Mouse (Mus musculus): ENCODE results near the gene Slc45a3. TPM values are rescaled to one million over a fixed set of nuclear protein-coding genes. Genes with fewer than 3 reads are reported as not detected.

Gene Slc45a3
- polyA plus RNA-seq, 1 experiment from 2014 or later = 2.6 TPM

GRCm38 (mm10) chr1:132010632-132011501, 48.1 kb downstream of the Slc45a3 start:
- 56% methylated on average over 17 of the region's 17 CpGs for WGBS (ENCODE audit: insufficient replicate concordance)
- peaks cover 56% of the 10 kb centered on the region for H3K4me1 ChIP-seq (replicated peaks)
- H3K27me3 ChIP-seq = no peaks in the 10 kb centered on the region
- no peaks in the 10 kb centered on the region for H3K9me3 ChIP-seq (replicated peaks)
- peak overlapping the region; percentile 40 for H3K4me2 ChIP-seq
- no peak for ATAC-seq (ENCODE audit: insufficient read depth)
- no peak overlapping the region for H3K9ac ChIP-seq
- no peak overlapping the region for H3K4me3 ChIP-seq (replicated peaks)
- H3K36me3 ChIP-seq (replicated peaks) = peaks cover 30% of the 10 kb centered on the region
- H3K27ac ChIP-seq (replicated peaks) = peak overlapping the region; percentile 59

- H3K27me3 ChIP-seq = no peaks in the 10 kb centered on the region
These were observed 49.0 kb downstream of the Slc45a3 start for GRCm38 (mm10) chr1:132011785-132012184.

GRCm38 (mm10) chr1:132012861-132013260, 50.1 kb downstream of the Slc45a3 start:
- Histone ChIP-seq H3K4me2 (no peak overlapping the region), H3K9me3 (replicated peaks) (no peaks in the 10 kb centered on the region), H3K27me3 (no peaks in the 10 kb centered on the region), H3K36me3 (replicated peaks) (peaks cover 46% of the 10 kb centered on the region), H3K4me3 (replicated peaks) (no peak overlapping the region), H3K9ac (no peak overlapping the region), H3K4me1 (replicated peaks) (peaks cover 45% of the 10 kb centered on the region), H3K27ac (replicated peaks) (no peak overlapping the region)
- no peak for ATAC-seq (ENCODE audit: insufficient read depth)
- 81% methylated on average over 8 of the region's 8 CpGs for WGBS (ENCODE audit: insufficient replicate concordance)

More at GRCm38 (mm10) chr1:132011785-132012184, 49.0 kb downstream of the Slc45a3 start:
- H3K9ac ChIP-seq = no peak overlapping the region
- H3K4me1 ChIP-seq (replicated peaks) = peaks cover 48% of the 10 kb centered on the region
- H3K36me3 ChIP-seq (replicated peaks) = peaks cover 35% of the 10 kb centered on the region
- ATAC-seq (ENCODE audit: insufficient read depth) = no peak
- H3K4me3 ChIP-seq (replicated peaks) = no peak overlapping the region
- 82% methylated on average over 2 of the region's 2 CpGs for WGBS (ENCODE audit: insufficient replicate concordance)
- H3K4me2 ChIP-seq = no peak overlapping the region
- no peaks in the 10 kb centered on the region for H3K9me3 ChIP-seq (replicated peaks)
- H3K27ac ChIP-seq (replicated peaks) = no peak overlapping the region

- ATAC-seq (ENCODE audit: insufficient read depth) = no peak
- Histone ChIP-seq H3K27ac (replicated peaks) (no peak overlapping the region), H3K9me3 (replicated peaks) (no peaks in the 10 kb centered on the region), H3K36me3 (replicated peaks) (peaks cover 65% of the 10 kb centered on the region), H3K4me1 (replicated peaks) (peaks cover 33% of the 10 kb centered on the region), H3K9ac (no peak overlapping the region), H3K27me3 (no peaks in the 10 kb centered on the region), H3K4me2 (no peak overlapping the region), H3K4me3 (replicated peaks) (no peak overlapping the region)
- 78% methylated on average over 1 of the region's 1 CpGs for WGBS (ENCODE audit: insufficient replicate concordance)
These were observed 52.0 kb downstream of the Slc45a3 start for GRCm38 (mm10) chr1:132014800-132015199.

GRCm38 (mm10) chr1:132016691-132017090, 53.9 kb downstream of the Slc45a3 start:
- peaks cover 82% of the 10 kb centered on the region for H3K36me3 ChIP-seq (replicated peaks)

GRCm38 (mm10) chr1:132019876-132020275, 57.1 kb downstream of the Slc45a3 start:
- Histone ChIP-seq H3K9me3 (replicated peaks) (no peaks in the 10 kb centered on the region), H3K9ac (no peak overlapping the region), H3K4me3 (replicated peaks) (no peak overlapping the region), H3K4me2 (no peak overlapping the region), H3K4me1 (replicated peaks) (peaks cover 17% of the 10 kb centered on the region), H3K27me3 (no peaks in the 10 kb centered on the region), H3K36me3 (replicated peaks) (peaks cover 91% of the 10 kb centered on the region), H3K27ac (replicated peaks) (no peak overlapping the region)
- 89% methylated on average over 7 of the region's 7 CpGs for WGBS (ENCODE audit: insufficient replicate concordance)
- ATAC-seq (ENCODE audit: insufficient read depth) = no peak

More at GRCm38 (mm10) chr1:132016691-132017090, 53.9 kb downstream of the Slc45a3 start:
- peaks cover 24% of the 10 kb centered on the region for H3K4me1 ChIP-seq (replicated peaks)
- H3K4me2 ChIP-seq = no peak overlapping the region
- H3K27ac ChIP-seq (replicated peaks) = no peak overlapping the region
- no peaks in the 10 kb centered on the region for H3K27me3 ChIP-seq
- WGBS (ENCODE audit: insufficient replicate concordance) = 78% methylated on average over 1 of the region's 1 CpGs
- no peak for ATAC-seq (ENCODE audit: insufficient read depth)
- no peaks in the 10 kb centered on the region for H3K9me3 ChIP-seq (replicated peaks)
- no peak overlapping the region for H3K9ac ChIP-seq
- no peak overlapping the region for H3K4me3 ChIP-seq (replicated peaks)

GRCm38 (mm10) chr1:132022107-132022506, 59.3 kb downstream of the Slc45a3 start:
- 71% methylated on average over 3 of the region's 3 CpGs for WGBS (ENCODE audit: insufficient replicate concordance)
- no peak for ATAC-seq (ENCODE audit: insufficient read depth)

GRCm38 (mm10) chr1:132026925-132027646, 64.3 kb downstream of the Slc45a3 start:
- peak; percentile 99 for ATAC-seq (ENCODE audit: insufficient read depth)
- 71% methylated on average over 11 of the region's 11 CpGs for WGBS (ENCODE audit: insufficient replicate concordance)
- H3K27me3 ChIP-seq = no peaks in the 10 kb centered on the region
- H3K9ac ChIP-seq = peak overlapping the region; percentile 28; the same call in 1 of the 2 replicates
- H3K4me2 ChIP-seq = peak overlapping the region; percentile 61
- H3K4me1 ChIP-seq (replicated peaks) = peaks cover 49% of the 10 kb centered on the region
- H3K4me3 ChIP-seq (replicated peaks) = peak overlapping the region; percentile 13; the same call in 1 of the 2 replicates
- peak overlapping the region; percentile 90 for H3K27ac ChIP-seq (replicated peaks)
- no peaks in the 10 kb centered on the region for H3K9me3 ChIP-seq (replicated peaks)
- peaks cover 85% of the 10 kb centered on the region for H3K36me3 ChIP-seq (replicated peaks)

More at GRCm38 (mm10) chr1:132022107-132022506, 59.3 kb downstream of the Slc45a3 start:
- Histone ChIP-seq H3K9ac (no peak overlapping the region), H3K9me3 (replicated peaks) (no peaks in the 10 kb centered on the region), H3K4me2 (no peak overlapping the region), H3K36me3 (replicated peaks) (peaks cover 87% of the 10 kb centered on the region), H3K4me3 (replicated peaks) (no peak overlapping the region), H3K27me3 (no peaks in the 10 kb centered on the region), H3K4me1 (replicated peaks) (peaks cover 32% of the 10 kb centered on the region), H3K27ac (replicated peaks) (peak overlapping the region; percentile 72)

GRCm38 (mm10) chr1:132027978-132028377, 65.2 kb downstream of the Slc45a3 start:
- no peak overlapping the region for H3K4me3 ChIP-seq (replicated peaks)
- H3K27me3 ChIP-seq = no peaks in the 10 kb centered on the region
- ATAC-seq (ENCODE audit: insufficient read depth) = no peak
- peaks cover 85% of the 10 kb centered on the region for H3K36me3 ChIP-seq (replicated peaks)
- H3K9ac ChIP-seq = no peak overlapping the region
- peak overlapping the region; percentile 90 for H3K27ac ChIP-seq (replicated peaks)
- WGBS (ENCODE audit: insufficient replicate concordance) = 87% methylated on average over 5 of the region's 5 CpGs
- H3K4me2 ChIP-seq = no peak overlapping the region
- H3K4me1 ChIP-seq (replicated peaks) = peaks cover 44% of the 10 kb centered on the region
- H3K9me3 ChIP-seq (replicated peaks) = no peaks in the 10 kb centered on the region

- H3K4me2 ChIP-seq = no peak overlapping the region
- no peak overlapping the region for H3K9ac ChIP-seq
- H3K36me3 ChIP-seq (replicated peaks) = peaks cover 85% of the 10 kb centered on the region
- peaks cover 44% of the 10 kb centered on the region for H3K4me1 ChIP-seq (replicated peaks)
- peak overlapping the region; percentile 90 for H3K27ac ChIP-seq (replicated peaks)
- H3K9me3 ChIP-seq (replicated peaks) = no peaks in the 10 kb centered on the region
- H3K27me3 ChIP-seq = no peaks in the 10 kb centered on the region
- 88% methylated on average over 9 of the region's 9 CpGs for WGBS (ENCODE audit: insufficient replicate concordance)
- no peak overlapping the region for H3K4me3 ChIP-seq (replicated peaks)
- no peak for ATAC-seq (ENCODE audit: insufficient read depth)
These were observed 65.6 kb downstream of the Slc45a3 start for GRCm38 (mm10) chr1:132028413-132028812.

- H3K36me3 ChIP-seq (replicated peaks) = peaks cover 78% of the 10 kb centered on the region
- 74% methylated on average over 2 of the region's 2 CpGs for WGBS (ENCODE audit: insufficient replicate concordance)
These were observed 67.8 kb downstream of the Slc45a3 start for GRCm38 (mm10) chr1:132030574-132030973.

More at GRCm38 (mm10) chr1:132030574-132030973, 67.8 kb downstream of the Slc45a3 start:
- Histone ChIP-seq H3K4me3 (replicated peaks) (no peak overlapping the region), H3K4me2 (no peak overlapping the region), H3K9ac (no peak overlapping the region), H3K27me3 (no peaks in the 10 kb centered on the region), H3K9me3 (replicated peaks) (no peaks in the 10 kb centered on the region), H3K4me1 (replicated peaks) (peaks cover 42% of the 10 kb centered on the region), H3K27ac (replicated peaks) (no peak overlapping the region; the same call in 1 of the 2 replicates)
- no peak for ATAC-seq (ENCODE audit: insufficient read depth)
